Mouse (Mus musculus) thymus, adult 2 months (tissue): ENCODE measurements around the gene Troap. TPM values are rescaled to one million over a fixed set of nuclear protein-coding genes. Genes with fewer than 3 reads are reported as not detected.

Source experiments
- DNase-seq: peaks from one replicate; pipeline ENCODE4 v3.0.0; 2021
- H3K27ac ChIP-seq: fragments of 200-500 bp; 2 replicates; pipeline ENCODE4 v1.5.1; 2012; ENCODE audit warnings: low read length, control low read depth; ENCODE audit not compliant: control insufficient read depth, insufficient read depth
- H3K27me3 ChIP-seq: fragments of 200-500 bp; 2 replicates; pipeline ENCODE4 v1.6.1; 2012; ENCODE audit warnings: mild to moderate bottlenecking, low read length, moderate library complexity, mixed read lengths; ENCODE audit not compliant: control insufficient read depth, insufficient read depth
- H3K36me3 ChIP-seq: fragments of 200-500 bp; 2 replicates; pipeline ENCODE4 v1.6.1; 2012; ENCODE audit warnings: mild to moderate bottlenecking, low read length, moderate library complexity; ENCODE audit not compliant: control insufficient read depth, insufficient read depth
- H3K4me1 ChIP-seq: fragments of 200-500 bp; replicated peaks from 2 replicates; pipeline ENCODE4 v1.6.1; 2012; ENCODE audit warnings: low read length; ENCODE audit not compliant: control insufficient read depth, insufficient read depth
- H3K4me3 ChIP-seq: fragments of 200-500 bp; 2 replicates; pipeline ENCODE4 v1.5.1; 2012; ENCODE audit warnings: mild to moderate bottlenecking, low read length, control low read depth, moderate library complexity; ENCODE audit not compliant: control insufficient read depth, insufficient read depth
- CTCF ChIP-seq: fragments of 200-500 bp; IDR thresholded peaks from 2 replicates; pipeline ENCODE4 v1.5.1; 2012; ENCODE audit warnings: mild to moderate bottlenecking, control low read depth, low read length, moderate library complexity, borderline replicate concordance; ENCODE audit not compliant: control insufficient read depth, poor library complexity, insufficient read depth; ENCODE audit errors: extremely low read depth
- POLR2A ChIP-seq: fragments of 200-500 bp; IDR thresholded peaks from 2 replicates; pipeline ENCODE4 v1.6.1; 2012; ENCODE audit warnings: mild to moderate bottlenecking, low read length, control low read depth, moderate library complexity; ENCODE audit not compliant: control insufficient read depth, poor library complexity, insufficient read depth; ENCODE audit errors: extremely low read depth
- WGBS: fragments of 180-500 bp; shearing (Covaris S2); methylation state at CpG from one replicate; pipeline ENCODE4 v1.1.7; 2018; 5-methylcytosine and 5-hydroxymethylcytosine counted together
- polyA plus RNA-seq: library from polyadenylated mRNA; depleted of rRNA; stranded (reverse); fragments of >200 nt; gene quantifications from 2 replicates; pipeline ENCODE4 v1.2.3, GENCODE M21; 2012

Gene Troap
- polyA plus RNA-seq, 1 experiment: 40.8 TPM

- Histone ChIP-seq H3K4me3 (no peak overlapping the region), H3K27ac (no peak overlapping the region), H3K36me3 (no peaks in the 10 kb centered on the region), H3K4me1 (peaks cover 5% of the 10 kb centered on the region), H3K27me3 (no peaks in the 10 kb centered on the region)
- 92% methylated on average over 3 of the region's 3 CpGs for WGBS
- TF ChIP-seq CTCF (no peak), POLR2A (no peak)
- DNase-seq: no peak
Measured at GRCm38 (mm10) chr15:99111139-99111538, 36.8 kb downstream of the Troap start.

DNA sequence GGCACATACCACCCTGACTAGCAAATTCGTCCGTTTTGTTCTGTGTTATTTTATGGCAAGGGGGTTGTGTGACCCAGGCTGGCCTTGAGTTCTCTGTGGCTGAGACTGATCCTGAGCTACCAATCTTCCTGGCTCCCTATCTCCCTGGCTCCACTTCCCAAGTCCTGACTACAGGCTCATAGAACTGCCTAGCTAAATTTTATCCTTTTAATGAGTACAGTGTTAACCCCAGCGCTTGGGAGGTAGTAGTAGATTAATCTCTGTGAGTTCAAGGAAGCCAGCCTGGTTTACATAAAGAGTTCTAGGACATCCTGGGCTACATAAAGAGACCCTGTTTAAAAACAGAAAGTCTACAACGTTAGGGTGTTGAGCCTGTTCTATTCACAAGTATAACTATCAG is 37.4 kb downstream of the Troap start:
- TF ChIP-seq CTCF (no peak), POLR2A (no peak)
- WGBS: 88% methylated on average over 4 of the region's 4 CpGs
- no peak for DNase-seq
- Histone ChIP-seq H3K4me1 (peaks cover 5% of the 10 kb centered on the region), H3K27ac (no peak overlapping the region), H3K36me3 (no peaks in the 10 kb centered on the region), H3K27me3 (no peaks in the 10 kb centered on the region), H3K4me3 (no peak overlapping the region)

GRCm38 (mm10) chr15:99112843-99113395 is 38.5 kb downstream of the Troap start:
- H3K4me3 ChIP-seq: no peak overlapping the region
- WGBS: 79% methylated on average over 11 of the region's 11 CpGs
- no peak overlapping the region for H3K27ac ChIP-seq

DNA sequence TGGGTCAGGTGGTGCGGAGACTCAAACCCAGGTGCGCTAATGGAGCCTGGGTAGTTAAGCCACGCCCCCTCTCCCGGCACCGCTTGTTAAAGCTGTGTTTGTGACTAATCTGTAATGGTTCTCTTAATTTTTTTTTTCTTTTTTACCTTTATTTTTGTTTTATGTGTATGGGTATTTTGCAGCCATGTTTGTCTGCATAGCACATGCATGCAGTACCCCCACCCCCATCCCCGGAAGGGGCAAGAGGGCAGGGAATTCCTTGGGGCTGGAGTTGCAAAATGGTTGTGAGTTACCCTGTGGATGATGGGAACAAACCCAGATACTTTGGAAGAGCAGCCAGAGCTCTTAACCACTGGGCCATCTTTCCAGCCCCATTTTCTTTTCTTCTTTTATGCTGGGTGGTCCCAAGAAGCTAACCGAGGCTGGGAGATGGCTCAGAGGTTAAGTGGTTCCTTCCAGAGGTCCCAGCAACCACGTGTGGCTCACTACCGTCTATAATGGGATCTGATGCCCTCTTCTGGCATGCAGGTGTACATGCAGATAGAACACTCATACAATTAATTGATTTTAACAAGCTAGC is 39.1 kb downstream of the Troap start:
- no peak for TF ChIP-seq CTCF
- no peak for TF ChIP-seq POLR2A
- no peak for DNase-seq
- no peak overlapping the region for H3K4me3 ChIP-seq
- H3K4me1 ChIP-seq: peaks cover 5% of the 10 kb centered on the region
- no peaks in the 10 kb centered on the region for H3K36me3 ChIP-seq
- 14% methylated on average over 9 of the region's 9 CpGs for WGBS
- no peak overlapping the region for H3K27ac ChIP-seq
- no peaks in the 10 kb centered on the region for H3K27me3 ChIP-seq

More at GRCm38 (mm10) chr15:99112843-99113395, 38.5 kb downstream of the Troap start:
- DNase-seq: no peak
- Histone ChIP-seq H3K36me3 (no peaks in the 10 kb centered on the region), H3K27me3 (no peaks in the 10 kb centered on the region), H3K4me1 (peaks cover 5% of the 10 kb centered on the region)
- TF ChIP-seq CTCF: no peak
- no peak for TF ChIP-seq POLR2A

DNA sequence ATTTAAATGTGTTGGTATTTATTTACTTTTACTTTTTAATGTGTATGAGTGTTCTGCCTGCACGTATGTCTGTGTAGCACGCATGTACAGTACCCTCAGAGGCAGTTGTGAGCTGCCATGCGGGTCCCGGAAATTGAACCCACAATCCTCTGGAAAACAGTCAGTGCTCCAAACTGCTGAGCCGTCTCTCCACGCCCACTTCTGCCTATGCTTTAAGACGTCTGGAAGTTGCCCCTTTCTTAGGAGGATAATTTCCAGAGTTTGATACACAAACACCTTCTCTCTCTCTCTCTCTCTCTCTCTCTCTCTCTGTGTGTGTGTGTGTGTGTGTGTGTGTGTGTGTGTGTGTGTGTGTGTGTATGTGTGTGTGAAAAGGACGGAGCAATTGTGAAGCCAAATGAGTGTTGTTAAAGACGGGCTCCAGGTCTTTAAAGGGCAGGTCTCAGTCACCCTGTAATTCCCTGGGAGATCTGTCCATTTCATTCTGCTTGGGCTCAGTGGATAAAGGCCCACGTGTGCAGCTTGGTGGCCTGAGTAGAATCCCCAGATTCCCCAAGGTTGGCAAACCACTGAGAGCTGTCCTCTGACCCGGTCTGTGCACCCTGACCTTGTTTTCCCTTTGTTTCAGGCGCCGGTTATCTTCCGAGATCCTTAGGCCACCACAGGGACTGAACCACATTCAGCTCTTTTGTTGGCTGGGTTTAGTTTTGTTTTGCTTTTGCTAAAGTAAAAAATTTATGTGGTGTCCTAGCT is 40.1 kb downstream of the Troap start:
- no peak for DNase-seq
- H3K4me1 ChIP-seq: peaks cover 5% of the 10 kb centered on the region

GRCm38 (mm10) chr15:99115065-99115423 is 40.7 kb downstream of the Troap start:
- DNase-seq: no peak
- Histone ChIP-seq H3K27ac (no peak overlapping the region), H3K4me1 (peaks cover 5% of the 10 kb centered on the region), H3K27me3 (no peaks in the 10 kb centered on the region), H3K4me3 (no peak overlapping the region), H3K36me3 (no peaks in the 10 kb centered on the region)
- TF ChIP-seq CTCF (no peak), POLR2A (no peak)
- WGBS: 89% methylated on average over 7 of the region's 7 CpGs

More for the DNA sequence above, 40.1 kb downstream of the Troap start:
- Histone ChIP-seq H3K36me3 (no peaks in the 10 kb centered on the region), H3K4me3 (no peak overlapping the region), H3K27ac (no peak overlapping the region), H3K27me3 (no peaks in the 10 kb centered on the region)
- no peak for TF ChIP-seq CTCF
- no peak for TF ChIP-seq POLR2A
- WGBS: 85% methylated on average over 14 of the region's 14 CpGs
